Mouse (Mus musculus) frontal cortex, postnatal 36 days (tissue): ENCODE results near the gene Rab11fip4.

ENCODE experiments used
- DNase-seq, 2 experiments: peaks; one replicate each; pipeline ENCODE4 v3.0.0; 2022; ENCODE audit warnings: low spot score in 2 of 2

The Rab11fip4 gene

DNA sequence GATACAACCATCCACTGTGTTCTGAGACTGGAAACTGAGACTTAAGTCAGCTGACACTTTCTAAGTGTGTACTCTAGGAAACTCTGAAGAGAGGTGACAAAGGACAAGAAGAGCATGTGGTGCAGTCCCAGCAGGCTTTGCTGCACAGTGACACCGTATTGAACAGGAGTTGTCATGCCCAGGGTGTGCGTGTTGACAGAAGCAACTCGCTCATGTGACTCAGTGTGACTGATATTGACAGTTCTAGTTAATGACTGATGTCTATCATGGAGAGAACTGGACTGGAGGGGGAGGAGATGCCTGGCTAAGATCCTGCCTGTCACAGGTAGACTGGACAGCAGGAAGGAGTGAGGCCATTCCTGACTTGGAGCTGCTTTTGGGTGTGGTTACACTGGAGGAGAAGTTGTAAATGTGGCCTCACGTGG, 63.4 kb downstream of the Rab11fip4 start:
- no peak for DNase-seq

GRCm38 (mm10) chr11:79655592-79655991, 64.6 kb downstream of the Rab11fip4 start:
- DNase-seq = no peak

GRCm38 (mm10) chr11:79656491-79656890, 65.5 kb downstream of the Rab11fip4 start:
- no peak for DNase-seq

- DNase-seq = no peak
These were observed 66.0 kb downstream of the Rab11fip4 start for GRCm38 (mm10) chr11:79657053-79657452.

DNA sequence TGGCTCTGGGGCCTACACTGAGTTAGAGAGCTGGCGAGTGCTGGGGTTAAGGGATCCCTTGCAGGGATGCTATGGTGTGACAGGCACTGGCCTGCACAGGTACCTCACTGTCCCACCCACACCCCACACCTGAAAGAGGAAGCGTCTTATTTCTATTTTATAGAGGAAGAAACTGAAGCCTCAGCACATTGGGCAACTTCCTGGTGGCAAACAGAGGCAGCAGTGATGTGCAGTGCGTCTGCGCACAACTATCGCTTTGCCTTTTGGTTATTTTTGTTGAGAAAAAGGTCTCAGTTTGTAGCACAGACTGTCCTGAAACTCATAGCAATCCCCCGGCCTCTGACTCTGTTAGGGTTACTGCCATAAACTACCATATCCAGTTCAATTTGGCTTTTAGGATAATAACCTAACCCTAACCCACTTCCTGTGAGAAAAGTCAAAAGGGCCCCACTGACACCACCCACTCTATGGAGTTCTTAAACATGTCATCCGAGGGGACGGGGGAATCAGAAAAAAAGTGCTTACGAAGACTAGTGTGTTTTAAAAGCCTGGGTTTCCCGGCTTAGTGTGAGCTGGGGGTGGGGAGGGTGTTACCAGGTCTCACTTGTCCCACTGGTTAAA, 67.3 kb downstream of the Rab11fip4 start:
- no peak for DNase-seq

DNA sequence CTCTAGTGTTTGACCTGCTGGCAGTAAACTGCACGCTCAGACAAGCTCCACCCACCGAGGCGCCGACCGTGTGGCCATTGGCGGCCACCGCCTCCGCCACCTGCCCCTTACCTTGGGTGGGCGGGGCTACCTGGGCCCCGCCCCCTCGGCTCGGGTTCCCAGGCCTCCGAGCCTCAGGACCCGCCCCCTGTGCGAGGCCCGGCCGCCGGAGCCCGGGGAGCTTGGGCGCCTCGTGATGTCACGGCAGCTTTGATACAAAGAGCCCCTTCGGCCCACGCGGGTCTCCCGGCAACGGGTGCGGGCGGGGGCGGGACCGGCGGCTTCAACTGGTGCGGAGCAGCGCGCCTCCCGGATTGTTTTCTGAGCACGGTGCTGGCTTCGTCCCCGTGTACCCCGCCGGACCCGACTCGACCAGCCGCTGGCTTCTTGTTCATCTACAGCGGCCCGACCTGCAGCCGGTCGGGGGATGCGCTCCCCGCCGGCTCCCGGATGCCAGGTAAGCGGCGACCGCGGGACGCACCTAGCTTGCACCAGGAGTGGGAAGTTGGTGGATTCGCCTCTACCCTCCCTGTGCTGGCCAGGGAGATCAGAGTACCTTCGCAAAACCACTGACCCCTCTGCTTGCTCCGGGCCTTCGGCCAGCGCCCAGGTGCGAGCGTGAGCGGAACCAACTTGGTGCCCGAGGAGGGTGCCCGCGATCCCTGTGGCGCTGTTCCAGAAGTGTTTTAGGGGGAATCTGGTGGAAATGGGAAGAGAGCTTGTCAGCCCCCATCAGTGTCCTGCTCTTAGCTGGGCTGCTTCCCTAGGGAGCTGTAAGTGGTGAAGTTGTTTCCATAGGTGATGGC, 69.6 kb downstream of the Rab11fip4 start:
- peak; percentile 71 to 79 for DNase-seq

DNA sequence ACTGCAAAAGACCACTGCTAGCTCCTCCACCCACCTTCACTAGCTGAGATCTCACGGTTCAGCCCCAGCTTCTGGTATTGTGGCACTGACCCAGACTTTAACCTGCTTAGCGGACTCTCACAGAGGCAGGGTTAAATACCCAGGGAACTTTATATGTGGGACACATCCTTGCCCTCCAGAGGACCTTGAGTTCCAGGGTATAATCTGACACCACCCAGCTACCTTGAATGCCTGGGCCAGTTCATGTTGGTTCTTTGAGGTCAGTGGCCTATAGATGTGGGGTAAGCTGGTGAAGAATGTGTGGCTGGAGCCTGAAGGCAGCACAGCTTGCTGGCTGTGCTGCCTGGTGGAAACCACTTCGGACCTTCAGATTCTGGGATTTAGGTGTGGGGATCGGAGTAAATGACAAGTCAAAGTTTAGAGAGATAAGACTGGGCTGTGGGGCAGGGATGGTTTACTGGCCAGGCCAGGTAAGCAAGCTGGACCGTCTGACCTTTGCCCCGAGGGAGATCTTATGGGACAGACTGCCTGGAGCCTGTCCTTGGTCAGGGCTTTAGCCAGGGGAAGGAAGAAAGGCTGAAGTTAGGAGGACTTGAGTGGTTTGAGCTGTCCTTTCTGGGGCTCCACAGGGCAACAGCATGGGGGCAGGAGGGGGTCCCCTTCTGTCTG, 71.0 kb downstream of the Rab11fip4 start:
- no peak for DNase-seq

DNA sequence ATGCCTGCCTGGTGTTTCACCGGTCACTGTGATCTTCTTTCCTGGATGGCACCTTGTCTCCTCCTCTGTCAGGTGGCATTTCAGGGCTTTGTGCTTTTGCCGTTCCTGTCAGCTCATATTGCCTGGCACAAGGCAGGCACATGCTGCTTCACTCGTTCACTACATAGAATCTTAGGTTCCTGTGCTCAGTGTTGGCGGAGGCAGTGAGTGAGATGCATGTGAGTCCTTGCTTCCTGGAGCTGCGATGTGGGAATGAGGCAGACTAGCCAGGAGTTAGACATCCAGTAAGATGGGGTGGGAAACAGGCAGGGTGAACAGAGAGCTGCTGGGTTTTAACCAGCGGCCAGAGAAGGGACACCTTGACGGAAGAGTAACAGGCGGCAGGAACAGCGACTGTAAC, 72.1 kb downstream of the Rab11fip4 start:
- DNase-seq = peak in 1 of 2 experiments; percentile 73

DNA sequence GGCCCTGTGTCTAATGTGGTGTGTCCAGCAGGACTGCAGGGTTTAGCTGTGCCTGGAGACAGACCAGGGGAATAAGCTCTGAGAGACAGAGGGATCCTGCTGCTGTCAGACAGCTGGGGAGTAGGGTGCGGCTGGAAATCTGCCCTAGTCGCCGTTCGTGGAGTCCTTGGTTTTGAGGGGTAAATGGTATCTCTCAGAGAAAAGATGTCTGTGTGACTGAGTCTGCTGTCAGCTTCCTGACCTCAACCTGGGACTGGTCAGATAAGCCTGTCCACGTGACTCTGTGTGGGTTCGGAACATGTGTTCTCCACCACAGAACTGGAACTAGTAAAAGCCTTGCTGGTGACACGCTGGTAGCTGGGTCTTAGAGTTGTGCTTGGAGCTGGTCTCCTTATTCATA, 72.6 kb downstream of the Rab11fip4 start:
- no peak for DNase-seq

DNA sequence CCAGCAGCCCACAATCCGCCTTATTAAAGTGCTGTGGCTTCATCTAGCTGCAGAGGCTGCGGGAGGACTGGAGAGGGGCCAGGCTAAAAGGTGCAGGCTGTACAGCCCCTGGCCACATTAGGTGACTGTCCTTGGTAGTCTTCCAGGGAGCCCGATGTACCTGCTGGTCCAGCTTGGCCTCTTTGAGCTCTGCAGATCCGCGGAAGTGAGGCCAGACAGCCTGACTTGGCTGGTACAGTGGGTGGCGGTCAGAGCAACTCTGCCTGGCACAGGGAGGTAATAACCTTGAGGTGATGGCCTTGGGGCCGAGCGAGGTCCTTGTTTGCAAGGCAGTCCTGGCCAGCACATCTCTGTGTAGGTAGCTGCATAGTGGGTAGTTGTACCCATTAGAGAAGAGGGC, 75.5 kb downstream of the Rab11fip4 start:
- DNase-seq = no peak

DNA sequence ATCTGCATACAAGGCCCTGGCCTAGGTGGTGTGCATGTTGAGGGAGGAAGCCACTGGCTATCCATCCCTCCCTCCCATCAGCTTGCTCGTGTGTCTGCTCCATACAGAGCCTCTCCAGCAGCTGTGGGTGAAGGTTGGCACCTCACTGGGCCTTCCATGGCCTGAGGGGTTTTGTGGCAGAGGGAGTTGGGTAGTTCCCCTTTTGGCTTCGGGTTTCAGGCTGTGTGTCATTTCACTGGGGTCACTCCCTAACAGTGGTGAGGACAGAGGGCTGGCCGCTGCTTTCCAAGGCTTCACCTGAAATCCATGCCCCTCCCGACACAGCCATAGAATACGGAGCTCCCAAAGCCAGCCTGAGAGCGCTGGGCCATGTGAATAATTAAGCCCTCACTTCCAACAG, 78.2 kb downstream of the Rab11fip4 start:
- no peak for DNase-seq

GRCm38 (mm10) chr11:79669947-79670346, 78.9 kb downstream of the Rab11fip4 start:
- no peak for DNase-seq

GRCm38 (mm10) chr11:79670411-79670945, 79.5 kb downstream of the Rab11fip4 start:
- no peak for DNase-seq

DNA sequence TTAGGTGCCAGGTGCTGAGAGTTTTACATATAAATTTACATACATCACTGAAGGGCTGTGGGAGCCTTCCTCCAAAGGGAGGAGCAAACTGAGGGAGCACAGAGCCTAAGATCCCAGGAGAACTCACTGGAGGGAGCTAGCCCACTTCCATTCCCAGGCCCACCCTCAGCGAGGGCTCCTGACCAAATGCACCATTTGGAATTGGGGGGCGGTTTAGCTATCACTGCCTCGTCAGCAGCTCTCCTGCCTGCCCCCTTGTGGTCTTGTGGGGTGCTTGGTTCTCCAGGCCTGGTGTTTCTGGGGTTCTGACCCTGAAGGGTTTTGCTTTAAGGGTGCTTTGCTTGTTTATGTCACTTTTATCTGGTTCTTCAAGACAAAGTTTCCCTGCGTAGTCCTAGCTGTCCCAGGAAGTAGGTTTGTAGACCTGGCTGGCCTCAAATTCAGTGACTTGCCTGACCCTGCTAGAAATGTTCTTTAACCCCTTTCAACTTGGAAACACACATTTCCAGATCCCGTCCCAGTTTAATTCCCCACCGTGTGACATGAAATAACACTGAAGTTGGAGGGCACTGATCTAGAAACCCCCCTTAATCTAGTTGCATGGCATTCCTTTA, 80.8 kb downstream of the Rab11fip4 start:
- no peak for DNase-seq

DNA sequence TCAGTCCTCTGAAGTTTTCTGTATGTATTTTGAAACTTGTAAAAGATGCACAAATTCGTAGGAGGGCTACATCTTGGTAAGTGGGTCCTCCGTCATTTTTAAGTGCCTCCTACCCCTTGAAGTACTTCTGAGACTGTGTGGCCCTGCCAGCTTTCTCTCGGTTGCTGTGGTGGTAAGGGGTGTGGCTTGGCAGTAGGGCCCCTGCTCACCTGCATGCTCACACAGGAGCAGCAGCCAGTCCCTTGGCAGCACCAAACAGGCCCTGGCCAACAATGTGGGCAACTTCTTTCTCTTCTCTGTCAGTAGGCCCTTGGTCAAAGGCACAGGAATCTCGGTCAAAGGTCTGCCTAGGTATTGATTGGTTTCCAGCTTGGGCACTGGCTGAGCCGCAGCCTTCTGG, 82.1 kb downstream of the Rab11fip4 start:
- no peak for DNase-seq

GRCm38 (mm10) chr11:79673717-79674116, 82.7 kb downstream of the Rab11fip4 start:
- no peak for DNase-seq

DNA sequence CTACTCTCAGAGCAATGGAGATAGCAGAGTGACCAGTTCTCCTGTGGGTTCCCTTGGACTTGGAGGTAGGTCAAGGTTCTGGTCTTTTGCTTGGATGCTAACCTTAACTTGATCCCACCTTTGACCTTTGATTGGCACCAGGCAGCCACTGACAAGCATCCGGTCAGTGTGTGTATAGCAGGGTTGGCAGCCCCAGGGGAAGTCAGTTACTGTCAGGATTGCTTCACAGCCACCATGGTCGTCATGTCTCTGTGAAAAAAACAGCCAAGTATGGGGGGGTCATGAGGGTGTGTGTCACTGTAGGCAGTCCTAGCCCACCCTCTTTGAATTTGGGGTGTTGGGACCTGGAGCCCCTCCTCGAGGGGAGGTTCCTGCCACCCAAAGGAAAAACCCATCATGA, 83.2 kb downstream of the Rab11fip4 start:
- no peak for DNase-seq

- DNase-seq = peak; percentile 86 to 89
These were observed 83.6 kb downstream of the Rab11fip4 start for GRCm38 (mm10) chr11:79674632-79675031.

DNA sequence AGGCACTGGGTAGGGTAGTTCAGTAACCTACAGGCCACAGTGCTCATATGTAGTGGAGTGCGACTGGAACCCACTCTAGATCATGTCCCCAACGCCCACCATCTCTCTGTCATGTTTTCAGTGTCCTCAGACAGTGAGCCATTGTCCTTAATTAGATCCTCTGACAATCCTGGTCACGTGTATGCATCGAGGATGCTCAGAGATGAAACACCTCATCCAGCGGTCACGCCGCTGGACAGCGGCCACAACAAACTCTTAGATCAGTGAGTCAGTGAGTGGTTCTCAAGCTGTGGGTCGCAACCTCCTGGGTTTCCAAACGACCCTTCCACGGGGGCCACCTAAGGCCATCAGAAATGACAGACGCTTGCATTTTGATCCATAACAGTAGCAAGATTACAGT, 84.3 kb downstream of the Rab11fip4 start:
- no peak for DNase-seq

GRCm38 (mm10) chr11:79675994-79676393, 85.0 kb downstream of the Rab11fip4 start:
- no peak for DNase-seq

DNA sequence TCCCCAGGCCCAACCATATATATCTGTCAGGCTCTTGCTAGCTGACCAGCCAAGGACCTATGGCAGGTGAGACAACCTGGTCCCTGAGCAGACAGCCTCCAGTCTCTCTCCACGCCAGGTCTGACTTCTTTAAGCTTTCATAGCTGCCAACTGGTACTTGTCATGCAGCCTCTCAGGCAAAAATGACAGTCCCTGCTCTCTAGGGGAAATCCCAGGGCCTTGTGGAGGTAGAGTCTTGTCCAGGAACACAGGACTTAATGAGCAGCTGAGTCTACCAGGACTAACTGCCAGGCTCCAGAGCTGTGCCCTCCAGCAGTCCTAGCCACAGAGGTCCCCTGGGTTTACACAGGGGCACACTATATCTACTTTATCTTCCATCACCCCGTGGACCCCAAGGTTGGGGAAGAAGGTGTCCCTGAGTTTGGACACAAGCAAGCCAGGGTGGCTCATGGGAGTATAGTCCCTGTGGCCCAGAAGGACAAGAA, 85.5 kb downstream of the Rab11fip4 start:
- no peak for DNase-seq

- DNase-seq = no peak
These were observed 86.4 kb downstream of the Rab11fip4 start for GRCm38 (mm10) chr11:79677402-79677801.
